Mouse (Mus musculus): ENCODE results near the gene Syt8.
"Not testable (repeated sequence)": the region's sequence is repeated elsewhere in the genome, so short reads cannot be mapped to it uniquely, and the experiment has no call there.

The Syt8 gene

GRCm38 (mm10) chr7:142434137-142434865 lies at the start of gene Syt8:
TSS of gene Syt8 (plus strand) at chr7:142434850.
- no peak for DNase-seq (ENCODE audit: low read depth, low spot score)

DNA sequence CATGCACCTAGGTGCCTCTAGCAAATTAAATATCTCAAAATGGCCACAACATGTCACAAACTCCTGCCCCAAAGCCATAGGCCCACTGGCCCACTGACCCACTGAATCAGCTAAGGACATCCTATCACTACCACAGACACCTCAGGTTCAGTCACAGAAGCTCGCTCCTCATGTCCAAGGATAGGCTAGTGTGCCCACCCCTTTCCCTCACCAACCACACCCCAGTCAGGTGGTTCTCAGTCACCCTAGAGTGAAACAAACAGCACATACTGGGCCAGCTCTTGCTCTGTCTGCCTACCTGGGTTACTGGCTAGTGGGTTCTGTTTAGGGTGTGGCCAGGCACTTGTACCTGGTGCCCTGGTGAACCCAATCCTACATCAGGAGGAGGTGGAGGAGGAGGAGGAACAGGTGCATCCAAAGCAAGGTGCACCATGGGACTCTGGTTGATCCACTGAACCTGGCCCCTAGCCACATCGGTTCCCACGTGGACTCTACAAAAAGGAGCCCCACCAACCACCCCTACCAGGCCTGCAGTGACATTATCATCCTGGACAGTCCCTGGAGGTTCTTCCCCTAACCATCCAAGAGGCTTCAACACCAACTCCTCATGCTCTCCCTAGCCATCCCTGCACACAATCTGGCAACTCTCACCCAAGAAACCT lies 48.8 kb upstream of the Syt8 start:
- no peak for DNase-seq (ENCODE audit: low read depth, low spot score)

- DNase-seq (ENCODE audit: low read depth, low spot score) = no peak
Observed at GRCm38 (mm10) chr7:142386621-142387201, 47.9 kb upstream of the Syt8 start.

DNA sequence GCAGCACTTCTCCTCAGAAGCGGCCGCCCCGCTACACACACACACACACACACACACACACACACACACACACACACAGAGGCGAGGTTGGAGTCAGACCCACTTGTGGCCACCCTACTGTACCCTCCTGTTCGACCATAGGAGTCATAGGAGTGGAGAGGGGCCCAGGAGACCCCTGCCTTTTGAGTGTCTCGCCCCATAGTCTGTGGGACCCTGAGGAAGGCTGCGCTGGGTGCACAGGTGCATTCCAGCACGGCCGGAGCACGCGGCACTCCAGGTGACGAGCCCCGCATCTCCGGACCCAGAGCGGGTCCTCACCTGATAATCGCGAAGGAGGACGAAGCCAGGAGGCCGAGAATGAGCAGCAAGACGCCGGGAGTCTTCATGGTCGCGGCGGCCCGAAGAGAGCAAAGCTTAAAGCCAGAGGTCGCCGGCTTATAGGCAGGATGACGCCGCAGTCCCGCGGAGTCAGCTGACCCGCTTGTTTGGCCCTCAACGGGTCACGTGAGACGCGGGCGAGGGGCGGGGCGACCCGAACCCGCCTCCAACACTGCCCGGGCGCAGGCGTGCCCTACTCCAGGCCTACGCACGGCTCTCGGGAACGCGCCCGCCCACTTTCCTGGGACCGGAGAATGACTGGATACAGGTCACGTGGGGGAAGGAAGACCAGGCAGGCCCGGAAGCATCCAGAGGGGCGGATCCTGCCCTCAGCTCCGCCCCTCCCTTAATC lies 47.1 kb upstream of the Syt8 start, which contains the start of gene Ctsd:
TSS of gene Ctsd (minus strand) at position 620 of the 730 bp plus-strand sequence.
- peak; percentile 88 for DNase-seq (ENCODE audit: low read depth, low spot score)

GRCm38 (mm10) chr7:142388198-142388597 lies 46.5 kb upstream of the Syt8 start:
- DNase-seq (ENCODE audit: low read depth, low spot score) = no peak

DNA sequence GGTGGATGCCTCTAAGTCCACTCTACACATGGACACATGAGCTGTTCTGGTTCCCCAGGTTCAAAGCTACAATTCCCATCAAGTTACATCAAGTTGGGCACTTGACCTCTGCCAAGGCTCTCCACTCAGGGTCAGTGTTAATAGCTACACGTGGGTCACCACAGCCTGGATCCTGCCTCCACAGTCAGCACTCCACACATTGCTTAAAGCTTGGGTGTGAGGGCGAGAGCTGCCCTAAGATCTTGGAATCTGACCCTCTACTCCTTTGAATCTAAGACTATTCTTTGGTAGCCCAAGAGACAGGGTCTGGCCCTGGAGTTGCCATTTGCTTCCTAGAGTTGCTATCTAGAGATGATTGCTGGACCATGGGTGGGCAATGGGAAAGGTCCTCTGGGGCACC lies 45.9 kb upstream of the Syt8 start:
- DNase-seq (ENCODE audit: low read depth, low spot score) = no peak

DNA sequence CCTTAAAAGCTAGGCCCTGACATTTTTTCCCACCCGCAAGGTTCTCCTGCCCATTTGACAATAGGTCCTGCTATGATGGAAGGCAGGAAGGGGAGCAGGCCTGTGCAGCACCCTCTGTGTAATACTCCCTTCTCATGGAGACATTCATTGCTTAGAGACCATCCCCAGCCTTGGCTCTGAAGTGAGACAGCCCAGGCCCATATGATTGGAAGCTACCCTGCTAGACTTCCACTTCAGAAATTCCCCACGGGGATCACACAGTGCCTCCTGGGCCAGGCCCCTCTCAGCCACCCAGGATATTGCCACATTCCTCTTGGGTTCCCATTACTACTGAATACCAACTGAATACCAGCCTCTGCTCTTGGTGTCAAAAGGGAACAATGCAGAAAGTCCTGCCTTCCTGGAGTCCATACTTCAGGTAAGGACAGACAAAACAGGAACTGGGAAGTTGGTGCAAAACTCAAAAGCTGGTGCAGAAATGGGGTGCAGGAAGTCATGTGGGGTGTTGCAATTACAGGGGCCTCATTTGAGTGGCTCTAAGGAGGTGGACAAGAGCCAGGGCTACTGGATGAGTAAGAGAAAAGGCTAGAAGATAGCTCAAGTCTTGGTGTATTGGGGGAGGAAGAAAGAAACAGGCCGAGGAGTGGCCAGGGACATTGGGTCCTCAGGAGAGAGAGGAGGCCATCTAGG lies 44.5 kb upstream of the Syt8 start:
- no peak for DNase-seq (ENCODE audit: low read depth, low spot score)

DNA sequence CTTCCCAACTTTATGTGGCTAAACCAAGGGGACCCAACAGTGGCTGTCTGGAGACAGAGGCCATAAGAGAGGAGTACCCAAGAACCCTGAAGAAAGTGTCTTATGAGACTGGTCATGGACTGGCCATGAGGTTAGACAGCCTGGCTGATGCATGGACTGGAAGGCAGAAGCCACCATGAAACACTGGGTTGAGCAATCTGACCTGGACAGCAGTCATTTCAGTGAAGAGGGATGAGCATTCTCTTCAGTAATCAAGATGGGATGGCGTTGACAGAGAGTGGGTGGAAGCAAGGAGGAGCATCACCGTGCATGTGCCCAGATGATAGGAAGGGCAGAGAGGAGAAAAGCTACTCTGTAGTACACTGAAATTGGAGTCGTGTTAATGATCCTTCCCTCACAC lies 43.5 kb upstream of the Syt8 start:
- DNase-seq (ENCODE audit: low read depth, low spot score) = no peak

DNA sequence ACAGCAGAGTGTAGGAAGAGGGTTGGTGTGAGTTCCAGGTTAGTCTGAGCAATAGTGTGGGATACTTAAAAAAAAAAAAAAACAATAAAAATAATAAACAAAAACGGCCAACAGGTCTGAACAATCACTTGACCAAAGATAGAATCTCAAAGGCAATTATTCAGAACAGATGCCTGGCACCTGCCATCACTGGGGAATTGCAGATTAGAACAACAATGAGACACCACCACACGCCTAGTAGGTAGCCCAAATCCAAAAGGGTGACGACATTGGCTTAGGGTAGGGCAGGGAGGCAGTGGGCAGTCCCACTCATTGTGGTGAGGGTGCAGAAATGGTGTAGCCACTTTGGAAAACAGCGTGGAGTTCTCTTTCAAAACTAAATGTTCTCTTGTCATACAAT lies 43.0 kb upstream of the Syt8 start:
- DNase-seq (ENCODE audit: low read depth, low spot score) = no peak

DNA sequence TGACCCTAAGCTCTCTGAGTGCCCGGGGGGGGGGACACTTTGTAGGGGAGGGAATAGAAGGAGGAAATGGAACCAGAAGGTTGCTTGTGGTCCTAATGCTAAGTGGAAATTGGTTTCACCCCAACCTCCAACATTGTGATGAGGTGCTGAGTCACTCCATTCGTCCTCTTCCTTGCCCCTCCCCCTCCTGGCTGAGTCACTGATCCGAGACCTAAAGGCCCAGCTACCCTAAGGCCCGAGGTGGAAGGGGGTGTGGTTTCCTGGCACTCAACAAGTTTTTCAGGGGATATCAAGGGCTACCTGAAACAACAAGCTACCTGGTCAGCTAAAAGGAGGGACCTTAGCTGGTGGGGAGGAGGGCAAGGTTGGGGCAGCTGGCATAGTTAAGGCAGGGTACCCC lies 41.5 kb upstream of the Syt8 start:
- no peak for DNase-seq (ENCODE audit: low read depth, low spot score)

- DNase-seq (ENCODE audit: low read depth, low spot score) = no peak
Observed at GRCm38 (mm10) chr7:142394261-142395190, 40.1 kb upstream of the Syt8 start.

- no peak for DNase-seq (ENCODE audit: low read depth, low spot score)
Observed at GRCm38 (mm10) chr7:142395472-142395871, 39.2 kb upstream of the Syt8 start.

GRCm38 (mm10) chr7:142396611-142397010 lies 38.0 kb upstream of the Syt8 start:
- DNase-seq (ENCODE audit: low read depth, low spot score) = no peak

DNA sequence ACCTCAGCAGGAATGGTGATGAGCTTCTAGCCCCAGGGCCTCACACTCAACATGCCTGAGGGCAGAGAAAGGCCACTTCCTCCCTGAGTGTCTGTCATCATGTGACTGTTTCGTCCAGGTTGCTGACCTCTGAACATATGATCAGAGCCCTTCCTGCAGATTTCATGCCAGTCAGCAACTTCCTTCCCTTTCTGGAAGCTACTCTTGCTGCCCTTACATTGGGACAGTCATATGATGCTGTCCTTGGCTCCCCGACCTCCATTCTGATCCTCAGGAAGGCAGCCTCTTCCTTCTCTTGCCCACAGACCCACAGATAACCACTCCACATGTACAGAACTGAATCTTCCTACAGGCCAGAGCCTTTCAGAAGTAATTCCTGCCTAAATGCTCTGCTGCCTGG lies 36.6 kb upstream of the Syt8 start:
- DNase-seq (ENCODE audit: low read depth, low spot score) = no peak

DNA sequence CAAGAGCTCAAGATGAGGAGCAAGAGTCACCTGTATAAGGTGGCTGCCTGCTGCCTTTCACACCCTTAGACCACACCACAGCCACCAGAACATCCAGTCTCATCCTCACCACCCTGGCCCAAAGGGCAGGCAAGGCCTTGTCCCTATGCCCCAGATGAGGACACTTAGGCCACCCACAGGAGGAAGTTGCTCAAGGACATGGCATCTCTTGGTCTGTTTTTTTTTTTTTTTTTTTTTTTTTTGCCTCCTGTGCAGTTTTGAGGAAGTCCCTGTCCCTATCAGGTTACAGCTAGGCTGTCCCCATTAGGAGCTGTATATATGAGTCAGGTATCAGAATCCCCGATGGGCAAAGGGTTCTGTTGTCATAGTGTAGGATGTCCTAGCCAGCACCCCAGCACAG lies 35.4 kb upstream of the Syt8 start:
- DNase-seq (ENCODE audit: low read depth, low spot score) = no peak

DNA sequence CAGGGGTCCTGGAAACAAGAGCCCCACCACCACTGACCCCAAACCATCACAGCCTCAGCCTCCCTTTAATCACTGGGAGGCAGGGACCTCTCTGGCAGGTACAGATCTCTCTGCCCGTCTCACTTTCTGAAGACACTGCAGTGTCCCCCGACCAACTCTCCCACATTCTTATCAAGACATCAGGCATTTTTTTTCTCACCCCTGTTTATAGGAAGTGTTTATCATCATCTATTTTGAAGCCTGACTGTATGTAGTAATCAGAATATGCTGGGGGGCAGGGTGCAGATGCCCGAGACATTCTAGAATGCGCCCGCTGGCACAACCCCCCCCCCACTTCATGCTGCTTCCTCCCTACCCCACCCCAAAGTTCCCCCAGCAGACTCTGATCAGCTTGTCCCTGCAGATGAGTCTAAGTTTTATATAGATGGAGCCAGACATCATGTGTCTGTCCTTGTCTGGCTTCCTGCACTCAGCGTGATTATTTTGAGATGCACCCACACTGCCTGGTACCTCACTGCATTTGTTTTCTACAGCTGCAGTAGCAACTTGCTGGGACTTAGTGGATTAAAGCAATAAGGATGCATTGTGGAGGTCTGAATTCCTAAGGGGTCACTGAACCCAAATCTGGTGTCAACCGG lies 34.4 kb upstream of the Syt8 start:
- no peak for DNase-seq (ENCODE audit: low read depth, low spot score)

- peak; percentile 20 for DNase-seq (ENCODE audit: low read depth, low spot score)
Observed at GRCm38 (mm10) chr7:142400750-142401142, 33.9 kb upstream of the Syt8 start.

DNA sequence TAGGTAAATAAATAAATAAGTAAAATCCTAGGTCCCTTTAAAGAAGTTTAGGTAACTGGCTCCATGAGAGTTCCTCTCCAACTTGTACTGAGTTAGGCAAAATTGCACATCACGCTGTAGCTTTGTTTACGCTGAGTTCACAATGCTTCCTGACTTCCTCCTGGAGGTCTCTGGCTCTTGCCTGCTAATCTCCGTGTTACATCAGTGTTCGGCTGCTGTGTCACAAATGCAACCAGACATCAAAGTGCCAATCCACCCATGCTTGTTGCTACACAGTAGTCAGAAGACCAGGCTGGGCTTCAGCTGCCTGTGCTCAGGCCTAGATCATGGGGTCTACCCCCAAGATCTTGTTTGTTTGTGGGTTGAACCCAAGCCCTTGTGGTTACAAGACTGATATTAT lies 31.1 kb upstream of the Syt8 start:
- no peak for DNase-seq (ENCODE audit: low read depth, low spot score)

DNA sequence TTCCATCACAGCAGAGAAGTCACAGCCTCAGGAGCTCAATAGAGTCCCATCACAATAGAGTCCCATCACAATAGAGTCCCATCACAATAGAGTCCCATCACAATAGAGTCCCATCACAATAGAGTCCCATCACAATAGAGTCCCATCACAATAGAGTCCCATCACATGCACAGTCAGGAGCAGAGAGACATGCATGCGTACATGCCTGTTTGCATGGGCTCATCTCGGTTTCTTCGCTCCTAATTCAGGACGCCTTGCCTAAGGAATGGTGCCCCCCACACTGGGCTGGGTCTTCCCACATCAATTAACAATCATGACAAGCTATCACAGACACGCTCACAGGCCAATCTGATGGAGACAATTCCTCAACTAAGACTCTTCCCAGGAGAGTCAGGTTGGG lies 29.5 kb upstream of the Syt8 start:
- not testable (repeated sequence) for DNase-seq (ENCODE audit: low read depth, low spot score)

GRCm38 (mm10) chr7:142407935-142408334 lies 26.7 kb upstream of the Syt8 start:
- DNase-seq (ENCODE audit: low read depth, low spot score) = no peak
